Mouse (Mus musculus) brain, embryonic 14.5 days (tissue): ENCODE measurements around the gene Pi4k2b. TPM values are rescaled to one million over a fixed set of nuclear protein-coding genes. Genes with fewer than 3 reads are reported as not detected.
"Not testable (repeated sequence)": the region's sequence is repeated elsewhere in the genome, so short reads cannot be mapped to it uniquely, and the experiment has no call there.

Experiments used
- DNase-seq: peaks from one replicate; pipeline ENCODE4 v3.0.0-alpha.2; 2011; ENCODE audit warnings: low read depth
- CTCF ChIP-seq: fragments of 200-500 bp; IDR thresholded peaks from 2 replicates; pipeline ENCODE4 v1.5.1; 2012; ENCODE audit warnings: inconsistent platforms, mild to moderate bottlenecking, moderate library complexity, borderline replicate concordance; ENCODE audit not compliant: insufficient read depth, insufficient read length; ENCODE audit errors: extremely low read depth
- POLR2A ChIP-seq: fragments of 200-500 bp; IDR thresholded peaks from 2 replicates; pipeline ENCODE4 v1.6.1; 2012; ENCODE audit warnings: mild to moderate bottlenecking, inconsistent platforms, borderline replicate concordance; ENCODE audit not compliant: poor library complexity, insufficient read depth, insufficient read length, severe bottlenecking; ENCODE audit errors: extremely low read depth
- polyA plus RNA-seq: library from polyadenylated mRNA; depleted of rRNA; stranded (reverse); fragments of >200 nt; gene quantifications from 2 replicates; pipeline ENCODE4 v1.2.3, GENCODE M21; 2012

The Pi4k2b gene
- polyA plus RNA-seq, 1 experiment, result 6.4 TPM

DNA sequence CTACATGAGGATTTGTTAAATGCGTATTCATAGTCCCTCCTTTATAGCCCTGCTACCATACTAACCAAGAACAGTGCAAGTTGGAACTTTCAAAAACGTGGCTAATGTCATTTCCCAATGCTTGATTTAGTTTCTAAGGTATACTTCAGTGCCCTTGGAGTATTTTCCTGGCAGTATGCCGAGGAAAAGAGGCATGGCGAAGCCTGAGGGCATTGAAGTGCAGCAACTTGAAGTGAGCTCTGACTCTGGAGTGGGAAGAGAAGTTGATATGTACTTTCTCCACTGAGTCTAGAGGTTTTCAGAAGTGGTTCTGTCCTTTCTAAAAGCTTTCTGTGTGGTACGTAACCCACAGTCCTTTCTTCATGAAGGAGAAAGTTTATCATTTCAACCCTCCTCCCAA lies 7.4 kb downstream of the Pi4k2b start:
- no peak for TF ChIP-seq POLR2A
- TF ChIP-seq CTCF, result no peak
- DNase-seq, result no peak

DNA sequence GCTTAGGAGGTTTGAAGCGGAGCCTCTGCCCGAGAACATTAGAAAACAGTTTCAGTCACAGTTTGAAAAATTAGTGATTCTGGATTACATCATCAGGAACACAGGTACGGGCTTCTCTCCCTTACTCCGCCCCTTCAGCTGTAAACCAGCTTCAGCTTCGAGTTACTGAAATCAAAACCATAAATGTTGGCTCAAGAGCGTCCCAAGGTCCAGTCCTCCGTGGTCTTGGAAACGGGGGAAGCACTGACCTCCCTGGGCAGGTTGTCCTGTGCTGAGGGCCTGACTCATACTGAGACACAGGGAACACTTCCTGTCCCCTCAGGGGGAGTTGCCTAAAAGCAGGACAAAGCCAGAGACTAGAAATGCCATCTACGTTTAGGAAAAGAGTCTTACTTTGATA lies 11.8 kb downstream of the Pi4k2b start:
- DNase-seq, result no peak
- TF ChIP-seq CTCF (no peak), POLR2A (no peak)

DNA sequence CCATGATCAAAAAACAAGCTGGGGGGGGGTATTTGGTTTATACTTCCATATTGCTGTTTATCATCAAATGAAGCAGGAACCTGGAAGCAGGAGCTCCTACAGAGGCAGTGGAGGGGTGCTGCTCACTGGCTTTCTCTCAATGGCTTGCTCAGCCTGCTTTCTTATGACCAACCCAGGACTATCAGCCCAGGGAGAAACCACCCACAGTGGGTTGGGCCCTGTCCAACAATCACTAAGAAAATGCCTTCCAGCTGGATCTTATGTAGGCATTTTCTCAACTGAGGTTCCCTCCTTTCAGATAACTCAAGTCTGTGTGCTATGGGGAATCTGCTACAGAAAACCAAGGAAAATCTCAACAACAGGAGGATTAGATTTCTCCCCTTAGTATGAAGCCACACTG lies 12.8 kb downstream of the Pi4k2b start:
- TF ChIP-seq POLR2A (no peak), CTCF (no peak)
- no peak for DNase-seq

DNA sequence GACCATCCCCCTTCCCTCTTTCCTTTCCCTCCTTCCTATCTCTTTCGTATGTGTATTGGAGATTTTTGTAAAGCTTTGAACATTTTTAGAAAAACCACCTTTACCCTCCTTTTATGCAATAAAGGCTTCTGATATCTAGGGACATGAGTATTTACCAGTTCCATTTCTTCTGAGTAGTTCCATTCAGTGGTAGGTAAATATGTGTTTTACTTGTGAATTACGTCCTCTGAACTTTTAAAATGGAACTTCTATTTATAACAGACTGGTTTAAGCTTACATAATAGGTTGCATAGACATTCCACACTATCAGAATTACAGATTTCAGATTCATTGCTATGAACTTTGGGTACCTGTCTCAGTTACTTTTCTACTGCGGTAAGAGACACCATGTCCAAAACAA lies 14.0 kb downstream of the Pi4k2b start:
- TF ChIP-seq POLR2A (no peak), CTCF (no peak)
- no peak for DNase-seq

DNA sequence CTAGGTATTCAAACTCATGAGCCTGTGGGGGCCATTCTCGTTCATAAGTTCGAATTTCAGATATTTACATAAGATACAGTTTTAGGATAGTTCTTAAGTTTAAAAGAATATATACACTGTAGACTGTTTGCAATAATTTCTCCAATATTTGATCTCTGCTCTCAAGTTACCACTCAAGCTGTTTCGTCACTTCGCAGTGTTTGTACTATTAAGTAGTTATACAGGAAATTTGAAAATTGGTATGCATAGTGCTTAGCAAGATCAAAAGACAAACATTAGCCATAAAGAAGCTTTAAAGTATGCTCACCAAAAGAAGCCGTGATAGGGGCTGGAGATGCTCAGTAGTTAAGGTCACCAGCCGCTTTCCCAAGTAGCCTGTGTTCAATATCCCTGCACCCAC lies 14.6 kb downstream of the Pi4k2b start:
- no peak for DNase-seq
- TF ChIP-seq POLR2A, result no peak
- no peak for TF ChIP-seq CTCF

DNA sequence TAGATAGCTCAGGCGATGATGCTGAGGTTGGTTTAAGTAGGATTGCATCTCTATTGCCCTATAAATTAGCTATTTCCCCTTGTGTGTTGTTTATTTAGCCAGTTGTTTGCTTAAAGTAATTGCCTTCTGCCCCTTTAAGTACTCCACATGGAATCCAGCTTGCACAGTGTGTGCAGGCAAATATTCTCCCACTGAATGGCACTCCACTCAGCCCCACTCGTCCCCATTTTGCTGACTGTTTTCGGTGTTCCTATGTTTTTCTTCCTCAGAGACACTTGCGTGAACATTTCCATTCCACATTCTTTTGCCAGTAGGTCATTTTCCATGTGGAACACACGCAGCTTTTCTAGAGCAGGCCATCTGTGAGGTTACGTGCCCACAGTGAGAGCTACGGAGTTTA lies 21.2 kb downstream of the Pi4k2b start:
- no peak for TF ChIP-seq POLR2A
- no peak for TF ChIP-seq CTCF
- no peak for DNase-seq

DNA sequence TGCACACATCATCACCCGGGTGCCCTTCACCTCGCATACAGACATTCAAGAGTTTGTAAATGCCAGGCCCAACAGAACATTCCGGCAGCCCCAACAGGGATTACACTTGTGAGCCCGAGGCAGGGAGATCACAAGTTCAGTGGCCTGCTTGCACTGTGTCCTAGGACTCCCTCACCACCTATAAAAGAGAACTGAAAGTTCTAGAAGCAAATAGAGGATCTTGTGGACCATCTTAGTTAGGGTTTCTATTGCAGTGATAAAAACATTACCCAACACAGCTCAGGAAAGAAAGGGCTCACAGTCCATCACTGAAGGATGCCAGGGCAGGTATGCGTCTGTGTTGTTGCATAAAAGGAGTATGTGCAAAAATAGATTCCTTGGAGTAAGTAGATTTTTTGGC lies 32.9 kb downstream of the Pi4k2b start:
- no peak for TF ChIP-seq CTCF
- TF ChIP-seq POLR2A, result no peak
- no peak for DNase-seq

DNA sequence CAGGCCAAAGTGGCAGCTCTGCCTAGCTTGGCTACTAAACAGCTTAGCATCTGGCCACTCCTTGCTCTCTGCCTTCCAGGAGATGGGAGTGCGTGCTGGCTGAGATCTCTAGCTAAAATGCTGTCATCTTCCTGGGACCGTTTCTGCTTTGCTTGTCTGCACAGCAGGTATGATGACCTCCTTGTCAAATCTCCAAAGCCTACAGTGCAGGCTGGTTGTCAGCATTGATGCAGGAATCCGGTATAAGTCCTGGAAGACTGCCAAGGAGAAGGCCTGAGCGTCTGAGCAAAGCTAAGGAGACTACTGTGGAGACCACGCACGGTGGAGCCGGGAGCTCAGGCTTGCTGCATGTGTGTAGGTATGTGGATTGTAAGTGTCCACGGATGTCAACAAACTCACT lies 33.9 kb downstream of the Pi4k2b start, which contains the start of gene Zcchc4:
Zcchc4 (plus strand) TSS at position 173 of the 400 bp plus-strand sequence.
- DNase-seq, result peak; percentile 15
- no peak for TF ChIP-seq CTCF
- no peak for TF ChIP-seq POLR2A

DNA sequence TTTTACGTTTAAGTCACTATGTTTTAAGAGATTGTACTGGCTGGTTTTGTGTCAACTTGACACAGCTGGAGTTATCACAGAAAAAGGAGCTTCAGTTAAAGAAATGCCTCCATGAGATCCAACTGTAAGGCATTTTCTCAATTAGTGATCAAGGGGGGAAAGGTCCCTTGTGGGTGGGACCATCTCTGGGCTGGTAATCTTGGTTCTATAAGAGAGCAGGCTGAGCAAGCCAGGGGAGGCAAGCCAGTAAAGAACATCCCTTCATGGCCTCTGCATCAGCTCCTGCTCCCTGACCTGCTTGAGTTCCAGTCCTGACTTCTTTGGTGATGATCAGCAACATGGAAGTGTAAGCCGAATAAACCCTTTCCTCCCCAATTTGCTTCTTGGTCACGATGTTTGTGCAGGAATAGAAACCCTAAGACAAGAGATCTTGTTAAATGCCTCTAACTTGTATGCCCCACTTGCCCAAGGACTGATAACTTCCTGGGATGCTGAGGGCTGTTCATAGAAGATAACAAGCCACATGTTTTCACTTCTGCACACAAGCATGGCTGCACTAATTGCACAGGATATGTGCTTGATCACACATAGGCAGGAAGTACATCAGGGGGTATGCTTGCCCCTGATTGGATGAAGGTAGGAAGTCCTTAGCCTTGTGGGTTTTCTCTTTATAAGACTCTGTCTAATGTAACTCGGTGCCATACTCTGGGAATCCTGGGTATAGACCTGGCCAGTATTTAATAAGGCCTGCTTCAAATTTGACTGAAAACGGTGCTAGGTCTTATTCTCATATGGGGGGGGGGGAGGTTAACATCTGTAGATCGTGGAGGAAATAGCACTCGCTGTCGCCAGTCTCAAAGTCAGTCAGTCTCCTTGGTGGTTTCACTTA lies 35.3 kb downstream of the Pi4k2b start:
- DNase-seq, result not testable (repeated sequence)

DNA sequence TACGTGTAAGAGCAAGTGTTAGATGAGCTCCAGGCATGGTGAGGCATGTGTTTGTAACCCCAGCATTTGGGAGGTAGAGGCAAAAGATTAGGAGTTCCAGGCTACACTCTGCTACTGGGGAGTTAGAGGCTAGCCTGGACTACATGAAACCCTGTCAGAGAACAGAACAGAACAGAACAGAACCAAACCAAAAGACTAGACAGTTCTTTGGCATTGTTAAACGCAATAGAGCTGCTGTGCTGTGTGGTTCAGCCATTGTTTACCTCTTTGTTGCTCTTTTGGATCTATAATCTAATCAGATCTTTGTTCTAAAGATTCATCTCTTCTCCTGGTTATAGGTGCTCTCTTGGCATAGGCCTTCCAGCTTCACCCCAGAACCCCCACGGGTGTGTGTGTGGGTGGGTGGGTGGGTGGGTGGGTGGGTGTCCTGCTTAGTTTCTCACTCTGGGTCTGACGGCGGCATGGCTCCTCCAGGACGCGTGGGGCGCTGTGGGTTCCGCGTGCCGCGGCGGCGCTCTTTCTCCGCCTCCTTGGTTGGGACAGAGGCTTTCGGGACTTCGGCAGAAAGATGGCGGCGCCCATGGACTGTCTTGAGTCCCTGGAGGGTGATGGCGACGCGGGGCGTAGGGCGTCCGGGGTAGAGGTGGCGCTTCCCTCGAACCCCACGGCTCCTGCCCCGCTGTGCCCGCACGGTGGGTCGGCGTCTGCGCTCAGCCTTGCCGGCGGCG lies 41.3 kb downstream of the Pi4k2b start:
- peak; percentile 79 for TF ChIP-seq CTCF
- peak; percentile 50; the same call in 1 of the 2 replicates for TF ChIP-seq POLR2A
- peak; percentile 96 for DNase-seq

DNA sequence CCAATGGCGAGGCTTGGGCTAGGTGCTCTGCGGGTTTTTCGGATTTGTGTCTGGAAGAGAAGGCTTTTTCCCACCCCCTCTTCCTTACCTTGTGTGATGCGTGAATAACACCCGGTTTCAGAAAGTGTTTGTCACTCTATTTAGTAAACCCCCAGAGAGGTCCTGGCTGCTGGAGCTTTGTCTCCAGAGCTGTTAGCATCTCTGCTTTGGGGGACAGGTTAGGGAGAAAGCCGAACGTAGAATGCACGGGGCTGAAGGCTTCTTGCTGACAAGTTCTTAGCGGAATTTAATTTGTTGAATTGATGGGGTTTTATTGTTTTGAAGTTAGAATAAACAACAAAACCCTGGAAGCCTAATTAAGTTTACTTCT lies 41.9 kb downstream of the Pi4k2b start:
- TF ChIP-seq CTCF (no peak), POLR2A (no peak)
- no peak for DNase-seq

DNA sequence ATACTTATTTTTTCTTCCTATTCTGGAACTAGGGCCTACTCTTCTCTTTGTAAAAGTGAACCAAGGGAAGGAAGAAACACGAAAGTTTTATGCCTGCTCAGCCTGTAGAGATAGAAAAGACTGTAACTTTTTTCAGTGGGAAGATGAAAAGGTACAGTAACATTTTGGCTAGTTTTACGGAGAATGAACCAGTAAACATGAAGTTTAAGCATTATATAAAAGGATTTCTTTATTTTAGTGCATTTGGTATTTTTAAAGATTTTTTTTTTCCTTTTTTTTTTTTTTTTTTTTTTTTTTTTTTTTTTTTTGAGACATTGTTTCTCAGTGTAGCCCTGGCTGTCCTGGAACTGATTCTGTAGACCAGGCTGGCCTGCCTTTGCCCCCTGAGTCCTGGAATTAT lies 42.6 kb downstream of the Pi4k2b start:
- DNase-seq, result no peak
- TF ChIP-seq CTCF (no peak), POLR2A (no peak)

DNA sequence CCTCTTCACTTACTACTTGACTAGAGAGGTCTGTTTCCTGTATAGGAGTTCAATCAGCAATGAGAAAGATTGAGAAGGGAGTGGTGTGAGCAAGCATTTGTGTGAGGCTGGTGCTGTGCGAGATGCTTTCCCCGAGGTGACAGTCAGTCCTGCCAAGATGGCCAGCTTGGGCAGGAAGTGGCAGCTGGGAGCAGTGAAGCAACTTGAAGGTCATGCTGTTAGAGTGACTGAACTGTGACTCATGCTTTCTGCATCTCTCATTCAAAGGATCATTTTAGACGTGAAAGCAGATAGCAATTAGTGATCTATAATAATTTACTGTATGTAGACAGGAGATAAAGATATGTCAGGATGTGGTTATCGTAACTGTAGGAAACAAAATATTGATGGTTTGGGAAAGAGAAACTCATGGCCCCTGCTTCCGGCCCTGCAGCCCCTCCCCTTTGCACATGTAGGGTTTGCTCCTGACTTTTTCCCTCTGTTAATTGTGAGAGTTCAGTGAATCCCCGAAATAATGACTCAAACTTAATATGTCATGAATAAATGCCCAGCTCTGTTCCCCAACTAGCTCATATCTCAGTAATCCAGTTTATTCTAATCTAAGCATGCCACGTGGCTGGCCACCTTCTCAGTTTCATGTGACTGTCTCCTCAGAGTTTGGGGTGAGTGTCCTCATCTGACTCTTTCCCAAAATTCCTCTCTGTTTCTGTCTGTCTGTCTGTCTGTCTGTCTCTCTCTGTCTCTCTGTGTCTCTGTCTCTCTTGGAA lies 45.4 kb downstream of the Pi4k2b start:
- DNase-seq, result no peak
- TF ChIP-seq CTCF (no peak), POLR2A (no peak)
